Mouse (Mus musculus) cerebellum, adult 2 months (tissue): ENCODE results near the gene Rps6ka4. TPM values are rescaled to one million over a fixed set of nuclear protein-coding genes. Genes with fewer than 3 reads are reported as not detected.

ENCODE experiments used
- DNase-seq, 2 experiments: peaks; one replicate each; pipeline ENCODE4 v3.0.0; 2021
- H3K27ac ChIP-seq: fragments of 200-500 bp; 2 replicates; pipeline ENCODE4 v1.5.1; 2012; ENCODE audit warnings: low read length, control low read depth, inconsistent platforms; ENCODE audit not compliant: insufficient read depth
- H3K27me3 ChIP-seq: fragments of 200-500 bp; 2 replicates; pipeline ENCODE4 v1.6.1; 2012; ENCODE audit warnings: inconsistent platforms, mild to moderate bottlenecking, low read length, moderate library complexity; ENCODE audit not compliant: control insufficient read depth, insufficient read depth
- H3K4me1 ChIP-seq: fragments of 200-500 bp; 2 replicates; pipeline ENCODE4 v1.6.1; 2011; ENCODE audit warnings: low read length; ENCODE audit not compliant: control insufficient read depth, insufficient read depth
- H3K4me3 ChIP-seq: fragments of 200-500 bp; replicated peaks from 2 replicates; pipeline ENCODE3; 2011; ENCODE audit warnings: mild to moderate bottlenecking, low read depth, low read length, control low read depth; ENCODE audit not compliant: insufficient read depth
- CTCF ChIP-seq: fragments of 200-500 bp; IDR thresholded peaks from 2 replicates; pipeline ENCODE4 v1.5.1; 2011; ENCODE audit warnings: low read depth, mild to moderate bottlenecking, control low read depth, low read length, moderate library complexity, borderline replicate concordance; ENCODE audit not compliant: insufficient read depth
- POLR2A ChIP-seq: fragments of 200-500 bp; IDR thresholded peaks from 2 replicates; pipeline ENCODE4 v1.6.1; 2011; ENCODE audit warnings: low read length, control low read depth, borderline replicate concordance; ENCODE audit not compliant: insufficient read depth
- WGBS: fragments of 180-500 bp; shearing (Covaris S2); methylation state at CpG from one replicate; pipeline ENCODE4 v1.1.7; 2018; 5-methylcytosine and 5-hydroxymethylcytosine counted together
- polyA plus RNA-seq: library from polyadenylated mRNA; depleted of rRNA; stranded (reverse); fragments of >200 nt; gene quantifications from 2 replicates; pipeline ENCODE4 v1.2.3, GENCODE M21; 2012

Rps6ka4 gene
- polyA plus RNA-seq, 1 experiment, result 26.3 TPM

GRCm38 (mm10) chr19:6847841-6848517, 7.5 kb upstream of the Rps6ka4 start:
- Histone ChIP-seq H3K4me3 (peak overlapping the region; percentile 16), H3K4me1 (no peaks in the 10 kb centered on the region; the same call in 1 of the 2 replicates), H3K27me3 (no peaks in the 10 kb centered on the region; the same call in 1 of the 2 replicates), H3K27ac (no peak overlapping the region)
- DNase-seq, result peak; percentile 56 to 57
- TF ChIP-seq CTCF (no peak), POLR2A (no peak)
- 1% methylated on average over 31 of the region's 31 CpGs for WGBS

DNA sequence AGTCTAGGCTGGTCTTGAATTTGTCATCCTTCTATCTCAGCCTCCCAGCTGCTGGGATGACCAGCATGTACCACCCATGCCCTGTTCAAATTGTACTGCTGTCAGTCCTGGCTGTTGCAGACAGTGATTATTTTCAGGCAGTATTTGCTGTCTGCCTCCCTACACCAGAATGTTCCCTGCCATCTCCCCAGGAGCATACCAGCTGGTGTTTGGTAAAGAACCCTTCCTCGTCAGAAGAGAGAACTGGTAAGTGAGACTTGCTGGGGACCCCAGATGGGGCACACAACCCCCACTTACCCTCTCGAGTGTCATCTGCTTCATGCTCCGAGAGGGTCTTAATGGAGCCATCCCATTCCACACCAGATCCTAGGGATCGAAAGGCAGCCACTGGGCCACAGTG, 5.6 kb upstream of the Rps6ka4 start:
- TF ChIP-seq CTCF (no peak), POLR2A (no peak)
- DNase-seq, result no peak
- 68% methylated on average over 4 of the region's 4 CpGs for WGBS
- H3K4me3 ChIP-seq, result no peak overlapping the region
- no peaks in the 10 kb centered on the region; the same call in 1 of the 2 replicates for H3K27me3 ChIP-seq
- no peak overlapping the region for H3K27ac ChIP-seq
- no peaks in the 10 kb centered on the region; the same call in 1 of the 2 replicates for H3K4me1 ChIP-seq

- Histone ChIP-seq H3K27ac (no peak overlapping the region), H3K4me1 (peaks cover 8% of the 10 kb centered on the region), H3K27me3 (no peaks in the 10 kb centered on the region; the same call in 1 of the 2 replicates), H3K4me3 (no peak overlapping the region)
- no peak for DNase-seq
- no peak for TF ChIP-seq POLR2A
- TF ChIP-seq CTCF, result no peak
- 90% methylated on average over 1 of the region's 1 CpGs for WGBS
Observed at GRCm38 (mm10) chr19:6842353-6842752, 1.9 kb upstream of the Rps6ka4 start.

GRCm38 (mm10) chr19:6841292-6841597, 809 bp upstream of the Rps6ka4 start:
- Histone ChIP-seq H3K4me3 (no peak overlapping the region), H3K27ac (no peak overlapping the region), H3K27me3 (no peaks in the 10 kb centered on the region), H3K4me1 (peaks cover 8% of the 10 kb centered on the region)
- no peak for TF ChIP-seq POLR2A
- no peak for TF ChIP-seq CTCF
- no peak for DNase-seq
- 56% methylated on average over 3 of the region's 3 CpGs for WGBS

DNA sequence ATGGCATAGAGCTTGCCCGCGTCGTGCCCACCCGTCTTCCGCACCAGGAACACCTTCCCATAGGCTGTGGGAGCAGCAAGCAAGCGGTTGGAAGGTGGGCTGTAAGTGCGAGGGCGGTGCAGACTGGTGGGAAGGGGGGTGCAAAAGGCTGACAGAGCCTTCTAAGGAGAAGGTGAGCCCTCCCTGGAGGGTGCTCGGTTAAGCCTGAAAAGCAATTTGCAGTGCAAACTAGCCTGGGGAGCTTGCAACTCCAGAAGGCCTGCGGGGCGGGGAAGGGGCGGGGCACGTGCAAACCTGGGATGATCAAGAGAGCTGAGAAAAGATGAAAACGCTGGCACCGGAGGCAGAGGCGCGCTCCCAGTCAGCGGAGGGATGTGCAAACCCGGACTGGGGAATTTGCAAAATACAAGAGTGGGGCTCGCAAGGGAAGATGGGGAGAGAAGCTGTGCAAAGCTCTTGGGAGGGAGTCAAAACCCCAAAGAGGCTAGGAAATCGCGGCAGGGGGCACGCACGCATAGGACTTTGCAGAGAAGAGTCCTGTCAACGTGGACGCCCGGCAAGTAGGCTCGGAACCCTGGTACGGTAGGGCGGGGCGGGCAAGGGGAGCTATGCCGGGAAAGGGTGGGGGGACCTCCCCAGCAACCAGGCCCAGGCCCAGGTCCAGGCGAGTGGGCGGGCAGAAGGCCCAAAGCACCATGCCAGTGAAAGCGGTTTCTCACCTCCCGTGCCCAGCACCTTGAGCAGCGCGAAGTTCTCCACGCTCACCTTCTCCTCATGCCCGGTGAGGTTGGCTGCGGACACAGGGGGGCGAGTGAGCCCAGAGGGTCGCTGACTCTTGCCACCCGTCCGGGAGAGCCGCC, 591 bp downstream of the Rps6ka4 start:
- DNase-seq, result peak; percentile 56 to 59
- TF ChIP-seq POLR2A (0 out of 2 replicates have a peak, but pooled peaks have one; percentile 20), CTCF (no peak)
- 2% methylated on average over 46 of the region's 46 CpGs for WGBS

DNA sequence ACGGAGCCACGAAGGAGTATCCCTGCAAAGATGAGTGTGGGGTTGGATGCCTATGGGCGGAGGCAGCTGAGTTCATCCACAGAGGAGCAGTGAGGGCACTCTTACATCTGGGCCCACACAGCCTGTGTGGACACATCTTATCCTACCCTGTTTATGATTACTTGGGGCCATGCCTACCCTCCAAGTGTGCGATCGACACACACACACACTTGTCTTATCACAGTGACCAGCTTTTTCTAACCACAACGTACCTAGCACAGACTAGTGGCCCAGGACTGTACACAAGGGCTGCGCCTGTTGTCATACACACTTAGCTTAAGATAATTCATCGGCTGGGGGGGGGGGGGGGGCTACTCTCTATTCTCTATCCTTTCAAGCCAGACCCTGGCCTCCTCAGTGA, 8.1 kb downstream of the Rps6ka4 start:
- WGBS, result 92% methylated on average over 8 of the region's 8 CpGs
- H3K27me3 ChIP-seq, result no peaks in the 10 kb centered on the region

More for the DNA sequence above, 591 bp downstream of the Rps6ka4 start:
- H3K4me1 ChIP-seq, result peaks cover 8% of the 10 kb centered on the region
- H3K4me3 ChIP-seq, result peak overlapping the region; percentile 84
- H3K27me3 ChIP-seq, result no peaks in the 10 kb centered on the region
- H3K27ac ChIP-seq, result 0 out of 2 replicates have a peak overlapping the region, but pooled peaks have one; percentile 60

DNA sequence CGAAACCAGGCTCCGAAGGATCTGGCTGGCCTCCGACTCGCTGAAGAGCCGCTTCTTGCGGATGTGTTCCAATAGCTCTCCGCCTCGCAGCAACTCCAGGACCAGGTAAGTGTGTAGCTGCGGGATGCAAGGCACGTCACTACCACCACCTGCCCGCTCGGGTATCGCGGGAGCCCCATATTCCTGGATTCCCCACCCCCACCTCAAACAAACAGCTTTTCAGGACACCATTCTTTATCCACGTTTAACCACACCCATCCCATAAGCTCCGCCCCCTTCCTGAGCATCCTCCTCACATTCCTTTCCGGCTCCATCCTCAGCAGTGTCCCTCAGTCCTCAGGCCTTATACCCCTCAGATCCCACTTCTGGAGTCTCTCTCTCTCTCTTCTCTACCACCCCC, 9.1 kb downstream of the Rps6ka4 start:
- TF ChIP-seq POLR2A, result no peak
- no peak for DNase-seq
- 44% methylated on average over 17 of the region's 17 CpGs for WGBS
- no peaks in the 10 kb centered on the region for H3K27me3 ChIP-seq
- no peaks in the 10 kb centered on the region for H3K4me1 ChIP-seq
- no peak overlapping the region for H3K27ac ChIP-seq
- H3K4me3 ChIP-seq, result peak overlapping the region; percentile 18

More for the DNA sequence above, 8.1 kb downstream of the Rps6ka4 start:
- DNase-seq, result no peak
- no peaks in the 10 kb centered on the region for H3K4me1 ChIP-seq
- no peak overlapping the region for H3K27ac ChIP-seq
- H3K4me3 ChIP-seq, result no peak overlapping the region
- TF ChIP-seq POLR2A (no peak), CTCF (no peak)
